Mouse (Mus musculus): Measurements from ENCODE around the gene Scgb2b18. TPM values are rescaled to one million over a fixed set of nuclear protein-coding genes. Genes with fewer than 3 reads are reported as not detected.
"Not testable (repeated sequence)": the region's sequence is repeated elsewhere in the genome, so short reads cannot be mapped to it uniquely, and the experiment has no call there.

The Scgb2b18 gene
- polyA plus RNA-seq (2014; fragmentation: Nextera tagmentation; extraction: Ambion mirVana), result not detected in 2 replicates

GRCm38 (mm10) chr7:33173764-33174163 is at the start of gene Scgb2b18:
Gene Scgb2b18 (minus strand): TSS chr7:33173864.
- H3K27ac ChIP-seq (ENCODE audit: low read depth, low read length); H3K27me3 ChIP-seq (ENCODE audit: control insufficient read depth, insufficient read depth, low read length); H3K9me3 ChIP-seq (ENCODE audit: control insufficient read depth, low read length); H3K4me2 ChIP-seq; H3K36me3 ChIP-seq (ENCODE audit: control insufficient read depth, insufficient read depth, low read length); H3K9ac ChIP-seq (ENCODE audit: low read length); ATAC-seq (ENCODE audit: low FRiP score); H3K4me3 ChIP-seq (ENCODE audit: low read depth, low read length); H3K4me1 ChIP-seq (ENCODE audit: control insufficient read depth, insufficient read depth, low read length); DNase-seq (ENCODE audit: low spot score, missing footprints): not testable (repeated sequence)
- 78% methylated on average over 2 of the region's 2 CpGs for WGBS

- not testable (repeated sequence) for H3K27ac ChIP-seq (ENCODE audit: low read depth, low read length); H3K27me3 ChIP-seq (ENCODE audit: control insufficient read depth, insufficient read depth, low read length); H3K36me3 ChIP-seq (ENCODE audit: control insufficient read depth, insufficient read depth, low read length); DNase-seq (ENCODE audit: low spot score, missing footprints); H3K4me2 ChIP-seq; H3K9ac ChIP-seq (ENCODE audit: low read length); H3K4me3 ChIP-seq (ENCODE audit: low read depth, low read length); H3K9me3 ChIP-seq (ENCODE audit: control insufficient read depth, low read length); H3K4me1 ChIP-seq (ENCODE audit: control insufficient read depth, insufficient read depth, low read length); ATAC-seq (ENCODE audit: low FRiP score)
- WGBS, result no CpG with 5 or more reads among the region's 2 CpGs
These were observed 11.6 kb upstream of the Scgb2b18 start, which contains the start of gene Scgb1b18 for GRCm38 (mm10) chr7:33185268-33185667. Gene Scgb1b18 (plus strand): TSS chr7:33185568.

Other genes starting within 250 kb of the Scgb2b18 start
- not detected in 2 replicates for gene Scgb2b17, start 117.3 kb downstream of the Scgb2b18 start, polyA plus RNA-seq (2014; fragmentation: Nextera tagmentation; extraction: Ambion mirVana)
- not detected in 2 replicates for gene Scgb1b17, start 110.4 kb downstream of the Scgb2b18 start, polyA plus RNA-seq (2014; fragmentation: Nextera tagmentation; extraction: Ambion mirVana)
- not detected in 2 replicates for gene Scgb1b18, start 11.7 kb upstream of the Scgb2b18 start, polyA plus RNA-seq (2014; fragmentation: Nextera tagmentation; extraction: Ambion mirVana)
- gene Scgb2b19, start 106.5 kb upstream of the Scgb2b18 start, polyA plus RNA-seq (2014; fragmentation: Nextera tagmentation; extraction: Ambion mirVana), result not detected in 2 replicates
- gene Scgb1b19, start 113.4 kb upstream of the Scgb2b18 start, polyA plus RNA-seq (2014; fragmentation: Nextera tagmentation; extraction: Ambion mirVana), result not detected in 2 replicates
- not detected in 2 replicates for gene Scgb2b20, start 192.5 kb upstream of the Scgb2b18 start, polyA plus RNA-seq (2014; fragmentation: Nextera tagmentation; extraction: Ambion mirVana)
- gene Scgb1b20, start 199.4 kb upstream of the Scgb2b18 start, polyA plus RNA-seq (2014; fragmentation: Nextera tagmentation; extraction: Ambion mirVana), result not detected in 2 replicates

Measured in midbrain, embryonic 11.5 days (tissue).